Mouse (Mus musculus) ES-E14 (cell line): Measurements from ENCODE around the gene Parp3. TPM values are rescaled to one million over a fixed set of nuclear protein-coding genes. Genes with fewer than 3 reads are reported as not detected.

Experiments used
- DNase-seq: peaks from one replicate; pipeline ENCODE4 v3.0.0-alpha.2; 2013; ENCODE audit warnings: low read depth, low spot score
- H3K27ac ChIP-seq: 2 replicates; pipeline ENCODE4 v1.5.1; 2012; ENCODE audit warnings: low read depth, mild to moderate bottlenecking, low read length, moderate library complexity, mixed read lengths; ENCODE audit not compliant: poor library complexity, insufficient read depth, severe bottlenecking
- H3K36me3 ChIP-seq: 2 replicates; pipeline ENCODE4 v1.6.1; 2012; ENCODE audit warnings: mild to moderate bottlenecking, low read length, moderate library complexity, mixed read lengths; ENCODE audit not compliant: control insufficient read depth, poor library complexity, insufficient read depth, severe bottlenecking
- H3K4me1 ChIP-seq, 2 experiments: fragments of 150-350 bp in 1 of 2; sonication (generic) in 1 of 2; 2 replicates each; pipeline ENCODE4 v1.6.1; 2012; ENCODE audit warnings: low read length in 2 of 2, mild to moderate bottlenecking in 1 of 2, mixed read lengths in 1 of 2; ENCODE audit not compliant: control insufficient read depth in 2 of 2, insufficient read depth in 2 of 2, poor library complexity in 1 of 2
- H3K4me3 ChIP-seq, 2 experiments: fragments of 150-350 bp in 1 of 2; sonication (generic) in 1 of 2; 2 replicates each; pipeline ENCODE4 v1.5.1; 2012; ENCODE audit warnings: low read length in 2 of 2, low read depth in 1 of 2, mild to moderate bottlenecking in 1 of 2, mixed read lengths in 1 of 2; ENCODE audit not compliant: insufficient read depth in 1 of 2, poor library complexity in 1 of 2, severe bottlenecking in 1 of 2
- H3K9ac ChIP-seq: 2 replicates; pipeline ENCODE4 v1.6.1; 2012; ENCODE audit warnings: low read depth, mild to moderate bottlenecking, low read length, mixed read lengths; ENCODE audit not compliant: poor library complexity, insufficient read depth, severe bottlenecking
- H3K9me3 ChIP-seq: fragments of 150-350 bp; sonication (generic); 2 replicates; pipeline ENCODE4 v1.6.1; 2012; ENCODE audit warnings: low read depth, mild to moderate bottlenecking, low read length; ENCODE audit not compliant: control insufficient read depth, insufficient read depth
- CHD2 ChIP-seq: IDR thresholded peaks from 2 replicates; pipeline ENCODE4 v1.6.1; 2014; ENCODE audit warnings: mild to moderate bottlenecking, low read depth, low read length, inconsistent platforms
- HCFC1 ChIP-seq: IDR thresholded peaks from 2 replicates; pipeline ENCODE4 v1.6.1; 2012; ENCODE audit warnings: low read length, inconsistent platforms, borderline replicate concordance; ENCODE audit not compliant: insufficient read depth
- MAFK ChIP-seq: IDR thresholded peaks from 2 replicates; pipeline ENCODE4 v1.6.1; 2014; ENCODE audit warnings: mild to moderate bottlenecking, low read depth, low read length, inconsistent platforms; ENCODE audit not compliant: insufficient read depth
- ZC3H11A ChIP-seq: IDR thresholded peaks from 2 replicates; pipeline ENCODE4 v1.6.1; 2012; ENCODE audit warnings: low read depth, mild to moderate bottlenecking, inconsistent platforms, low read length, borderline replicate concordance
- ZNF384 ChIP-seq: IDR thresholded peaks from 2 replicates; pipeline ENCODE4 v1.6.1; 2012; ENCODE audit warnings: low read depth, low read length, inconsistent platforms
- in situ Hi-C, 2 experiments: fragments of 600-800 bp; cut with MboI; formaldehyde crosslinking; loops; one replicate each; pipeline ENCODE4 v1.15.1; 2025; ENCODE audit warnings: low sequenced_read_pairs in 2 of 2, inconsistent platforms in 1 of 2; ENCODE audit not compliant: unreplicated experiment in 2 of 2
- total RNA-seq: library from RNA; depleted of rRNA; stranded (reverse); fragments of 300-350 nt; gene quantifications from 2 replicates; pipeline ENCODE4 v1.2.3, GENCODE M21; 2012; rRNA removed

Gene Parp3
- total RNA-seq, 1 experiment, result 6.0 TPM

DNA sequence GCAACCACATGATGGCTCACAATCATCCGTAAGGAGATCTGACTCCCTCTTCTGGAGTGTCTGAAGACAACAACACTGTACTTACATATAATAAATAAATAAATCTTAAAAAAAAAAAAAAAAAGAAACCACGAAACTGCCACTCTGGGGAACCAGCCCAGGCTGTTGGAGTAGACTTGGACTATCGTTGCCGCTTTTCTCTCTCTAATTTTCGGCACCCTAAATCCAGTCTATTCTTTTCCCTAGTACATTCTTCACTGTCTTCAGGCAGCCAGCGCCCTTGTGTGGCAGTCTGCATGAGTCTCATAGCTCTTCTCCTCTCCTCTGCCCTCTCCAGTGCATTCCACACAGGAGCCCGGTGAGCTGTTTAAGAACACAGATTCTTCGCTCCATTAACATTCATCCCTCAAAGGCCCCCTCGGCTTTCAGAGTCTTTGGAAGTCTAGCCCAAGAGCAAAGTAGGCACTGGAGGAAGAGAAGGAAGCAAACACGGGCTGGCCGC, 48.0 kb downstream of the Parp3 start:
- H3K4me3 ChIP-seq, result peak overlapping the region; percentile 45 to 80
- H3K27ac ChIP-seq, result peak overlapping the region; percentile 14; the same call in 1 of the 2 replicates
- H3K9ac ChIP-seq, result peak overlapping the region; percentile 70
- in situ Hi-C loops, result loop anchor here in 1 of 2 experiments (10.0 kb wide), 1 partner anchor 134 kb away; no protein-coding TSS in a partner anchor
- DNase-seq, result no peak
- no peaks in the 10 kb centered on the region for H3K9me3 ChIP-seq
- peaks cover 33% of the 10 kb centered on the region for H3K36me3 ChIP-seq
- TF ChIP-seq ZC3H11A (no peak), ZNF384 (no peak), HCFC1 (no peak), MAFK (no peak)
- H3K4me1 ChIP-seq, result no peaks in the 10 kb centered on the region; a peak in 1 of 4 replicates

DNA sequence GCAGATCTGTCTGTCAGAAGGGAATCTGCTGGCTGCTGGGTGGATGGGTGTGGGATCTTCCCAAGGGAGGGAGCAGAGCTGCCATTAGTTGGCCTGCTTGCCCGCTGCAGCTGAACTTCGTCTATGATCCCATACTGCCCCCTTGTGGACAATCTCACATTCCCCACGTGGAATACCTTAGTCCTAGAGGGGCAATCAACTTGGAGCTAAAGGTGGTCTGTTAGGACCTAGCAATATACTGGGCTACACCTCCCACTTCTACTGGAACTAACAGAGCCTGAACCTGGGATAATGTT, 54.9 kb downstream of the Parp3 start:
- no peak overlapping the region for H3K27ac ChIP-seq
- no peak overlapping the region for H3K9ac ChIP-seq
- no peak overlapping the region for H3K4me3 ChIP-seq
- TF ChIP-seq ZNF384 (no peak), ZC3H11A (peak; percentile 91)
- in situ Hi-C loops, result loop anchor here (5.0 to 10.0 kb wide), 2 partner anchors 127 to 130 kb away; no protein-coding TSS in a partner anchor
- H3K4me1 ChIP-seq, result peaks cover 0 to 20% of the 10 kb centered on the region in 2 experiments; a peak in 2 of 4 replicates
- DNase-seq, result peak; percentile 89
- no peaks in the 10 kb centered on the region for H3K36me3 ChIP-seq
- no peaks in the 10 kb centered on the region for H3K9me3 ChIP-seq

DNA sequence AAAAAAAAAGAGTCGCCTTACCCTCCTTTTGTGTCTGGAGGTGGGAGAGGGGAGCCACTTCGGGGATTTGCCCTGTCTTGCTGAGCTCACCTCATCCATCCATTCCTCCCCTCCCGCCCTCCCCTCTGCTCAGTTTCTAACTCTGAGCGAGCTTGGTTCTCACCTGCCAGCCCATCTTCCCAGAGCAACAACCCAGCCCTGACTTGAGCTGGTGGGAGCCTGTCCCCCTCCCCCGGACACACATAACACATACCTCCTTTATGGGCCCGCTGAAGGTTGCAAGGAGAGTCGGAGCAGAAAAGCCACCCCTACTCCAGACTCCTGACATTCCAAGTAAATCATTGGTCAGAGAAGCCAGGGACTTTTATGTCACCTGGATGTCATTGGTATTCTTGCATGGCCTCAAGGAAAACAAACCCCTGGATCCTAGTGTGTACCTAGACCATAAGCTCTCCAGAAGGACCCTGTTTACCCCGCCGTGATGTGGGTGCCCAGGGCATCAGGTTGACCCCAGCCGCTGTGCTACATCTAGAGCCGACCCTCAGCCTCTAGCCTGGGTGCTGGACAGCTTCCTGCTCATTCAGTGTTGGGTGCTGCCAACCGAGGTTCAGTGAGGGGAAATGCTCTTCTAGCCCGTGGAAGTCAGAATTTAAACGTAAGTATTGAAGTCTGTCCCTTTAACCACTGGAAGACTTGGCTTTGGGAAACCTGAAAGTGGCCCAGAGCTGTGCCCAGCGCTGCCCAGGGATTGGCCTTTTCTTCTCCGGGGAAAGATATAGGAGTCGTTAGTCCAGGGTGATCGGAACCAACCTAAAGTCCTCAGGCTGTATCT, 55.5 kb downstream of the Parp3 start:
- Histone ChIP-seq H3K36me3 (no peaks in the 10 kb centered on the region), H3K9ac (no peak overlapping the region), H3K27ac (no peak overlapping the region), H3K9me3 (no peaks in the 10 kb centered on the region), H3K4me3 (peak overlapping the region; percentile 5 to 26; a peak in 2 of 4 replicates), H3K4me1 (peaks cover 0 to 20% of the 10 kb centered on the region in 2 experiments; a peak in 2 of 4 replicates)
- DNase-seq, result no peak
- no peak for TF ChIP-seq HCFC1
- TF ChIP-seq ZNF384, result no peak
- no peak for TF ChIP-seq CHD2
- TF ChIP-seq ZC3H11A, result no peak
- TF ChIP-seq MAFK, result no peak
- in situ Hi-C loops, result loop anchor here (5.0 to 10.0 kb wide), 2 partner anchors 126 to 129 kb away; no protein-coding TSS in a partner anchor

DNA sequence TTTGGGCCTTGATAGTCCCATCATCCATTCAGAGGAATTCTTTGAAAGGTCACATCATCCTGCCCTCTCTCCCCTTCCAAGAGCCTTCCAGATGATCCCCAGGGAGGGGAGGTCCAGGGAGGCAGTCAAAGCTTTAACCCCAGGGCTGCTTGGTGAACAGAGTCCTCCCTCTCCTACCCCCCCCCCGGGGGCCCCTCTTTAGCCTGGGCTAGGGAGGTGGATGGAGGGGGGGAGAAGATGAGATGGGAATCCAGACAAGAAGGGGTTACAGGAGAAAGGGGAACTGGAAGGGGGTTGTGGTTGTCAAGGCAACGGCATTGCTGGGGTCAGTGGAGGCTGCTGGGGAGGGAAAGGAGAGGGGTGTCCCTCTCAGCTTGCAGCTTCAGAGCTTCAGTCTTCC, 56.1 kb downstream of the Parp3 start:
- Histone ChIP-seq H3K27ac (no peak overlapping the region), H3K36me3 (no peaks in the 10 kb centered on the region), H3K9ac (no peak overlapping the region), H3K4me1 (peaks cover 0 to 20% of the 10 kb centered on the region in 2 experiments; a peak in 2 of 4 replicates), H3K9me3 (no peaks in the 10 kb centered on the region), H3K4me3 (no peak overlapping the region)
- in situ Hi-C loops, result loop anchor here (5.0 to 10.0 kb wide), 2 partner anchors 126 to 128 kb away; no protein-coding TSS in a partner anchor
- no peak for DNase-seq
- TF ChIP-seq MAFK (no peak), HCFC1 (no peak), ZNF384 (no peak)

Other genes with a start within 250 kb of the Parp3 start
- 36.1 and 48.5 TPM in 2 replicates for gene Alas1, start 228.3 kb downstream of the Parp3 start, total RNA-seq
- gene Poc1a, start 195.9 kb downstream of the Parp3 start, total RNA-seq, result 19.3 and 21.2 TPM in 2 replicates
- 4.5 and 5.1 TPM in 2 replicates for gene Dusp7, start 108.3 kb downstream of the Parp3 start, total RNA-seq
- gene Rpl29, start 47.5 kb downstream of the Parp3 start, total RNA-seq, result 43.7 and 61.2 TPM in 2 replicates
- 28.8 and 40.3 TPM in 2 replicates for gene Acy1, start 38.6 kb downstream of the Parp3 start, total RNA-seq
- gene Abhd14b, start 29.5 kb downstream of the Parp3 start, total RNA-seq, result 1.9 and 4.2 TPM in 2 replicates
- 23.0 and 55.6 TPM in 2 replicates for gene Abhd14a, start 29.3 kb downstream of the Parp3 start, total RNA-seq
- 140 and 176 TPM in 2 replicates for gene Pcbp4, start 23.7 kb downstream of the Parp3 start, total RNA-seq
- gene Gpr62, start 11.0 kb downstream of the Parp3 start, total RNA-seq, result 0.22 and 0.58 TPM in 2 replicates
- gene Rrp9, start 986 bp downstream of the Parp3 start, total RNA-seq, result 187 and 223 TPM in 2 replicates
- gene Iqcf1, start 23.0 kb upstream of the Parp3 start, total RNA-seq, result 1.7 TPM in 1 of 2 replicates, not detected in the other
- gene Iqcf5, start 37.6 kb upstream of the Parp3 start, total RNA-seq, result 0.89 TPM in 1 of 2 replicates, not detected in the other
- not detected in 2 replicates for gene Iqcf3, start 84.7 kb upstream of the Parp3 start, total RNA-seq
- not detected in 2 replicates for gene Iqcf4, start 94.0 kb upstream of the Parp3 start, total RNA-seq
- gene Iqcf6, start 149.6 kb upstream of the Parp3 start, total RNA-seq, result 0.53 TPM in 1 of 2 replicates, not detected in the other
- 0.95 and 1.7 TPM in 2 replicates for gene Grm2, start 179.1 kb upstream of the Parp3 start, total RNA-seq
- 65.9 and 70.5 TPM in 2 replicates for gene Tex264, start 209.0 kb upstream of the Parp3 start, total RNA-seq